Mouse (Mus musculus) bone marrow macrophage, adult 2 months (primary cell): ENCODE data around the gene Tnfsf11. TPM values are rescaled to one million over a fixed set of nuclear protein-coding genes. Genes with fewer than 3 reads are reported as not detected.

ENCODE experiments used
- H3K27ac ChIP-seq: 2 replicates; pipeline ENCODE4 v1.5.1; 2012; ENCODE audit warnings: low read depth, low read length; ENCODE audit not compliant: insufficient read depth
- H3K4me1 ChIP-seq: 2 replicates; pipeline ENCODE4 v1.6.1; 2012; ENCODE audit warnings: low read length; ENCODE audit not compliant: control insufficient read depth, insufficient read depth
- H3K4me3 ChIP-seq: 2 replicates; pipeline ENCODE4 v1.5.1; 2012; ENCODE audit warnings: mild to moderate bottlenecking, low read length, moderate library complexity; ENCODE audit not compliant: insufficient read depth
- CTCF ChIP-seq: IDR thresholded peaks from 2 replicates; pipeline ENCODE4 v1.5.1; 2012; ENCODE audit warnings: low read depth, mild to moderate bottlenecking, low read length, moderate library complexity
- POLR2A ChIP-seq: IDR thresholded peaks from 2 replicates; pipeline ENCODE4 v1.6.1; 2012; ENCODE audit warnings: mild to moderate bottlenecking, low read depth, low read length, borderline replicate concordance
- polyA plus RNA-seq: library from polyadenylated mRNA; stranded (reverse); fragments of >200 nt; gene quantifications from 2 replicates; pipeline ENCODE4 v1.2.4, GENCODE M21; 2012; ENCODE audit not compliant: missing spikeins, insufficient read depth, insufficient read length

Tnfsf11 gene
- polyA plus RNA-seq, 1 experiment = not detected

- TF ChIP-seq CTCF = no peak
- TF ChIP-seq POLR2A = no peak
- Histone ChIP-seq H3K4me1 (no peaks in the 10 kb centered on the region), H3K27ac (no peak overlapping the region), H3K4me3 (no peak overlapping the region)
These were observed 22.1 kb upstream of the Tnfsf11 start for GRCm38 (mm10) chr14:78329765-78330451.

- H3K27ac ChIP-seq = no peak overlapping the region
- TF ChIP-seq CTCF (no peak), POLR2A (no peak)
These were observed 15.5 kb upstream of the Tnfsf11 start for GRCm38 (mm10) chr14:78323356-78323755.

GRCm38 (mm10) chr14:78322916-78323315 is 15.1 kb upstream of the Tnfsf11 start:
- no peak for TF ChIP-seq CTCF
- TF ChIP-seq POLR2A = no peak
- H3K4me3 ChIP-seq = no peak overlapping the region
- no peak overlapping the region for H3K27ac ChIP-seq
- no peaks in the 10 kb centered on the region for H3K4me1 ChIP-seq

More at GRCm38 (mm10) chr14:78323356-78323755, 15.5 kb upstream of the Tnfsf11 start:
- Histone ChIP-seq H3K4me3 (no peak overlapping the region), H3K4me1 (no peaks in the 10 kb centered on the region)

GRCm38 (mm10) chr14:78320248-78320647 is 12.4 kb upstream of the Tnfsf11 start:
- no peak overlapping the region for H3K4me3 ChIP-seq
- TF ChIP-seq CTCF = no peak
- H3K27ac ChIP-seq = no peak overlapping the region
- no peaks in the 10 kb centered on the region for H3K4me1 ChIP-seq

- no peak overlapping the region for H3K27ac ChIP-seq
- TF ChIP-seq POLR2A (no peak), CTCF (no peak)
- no peaks in the 10 kb centered on the region for H3K4me1 ChIP-seq
- H3K4me3 ChIP-seq = no peak overlapping the region
These were observed 11.7 kb upstream of the Tnfsf11 start for GRCm38 (mm10) chr14:78319580-78319979.

GRCm38 (mm10) chr14:78319000-78319399 is 11.2 kb upstream of the Tnfsf11 start:
- H3K4me1 ChIP-seq = no peaks in the 10 kb centered on the region
- no peak overlapping the region for H3K4me3 ChIP-seq
- TF ChIP-seq CTCF (no peak), POLR2A (no peak)
- H3K27ac ChIP-seq = no peak overlapping the region

- Histone ChIP-seq H3K27ac (no peak overlapping the region), H3K4me1 (no peaks in the 10 kb centered on the region), H3K4me3 (no peak overlapping the region)
- TF ChIP-seq POLR2A (no peak), CTCF (no peak)
These were observed 9.8 kb upstream of the Tnfsf11 start for GRCm38 (mm10) chr14:78317623-78318022.

GRCm38 (mm10) chr14:78300914-78301313 is 6.9 kb downstream of the Tnfsf11 start:
- TF ChIP-seq POLR2A (no peak), CTCF (no peak)
- Histone ChIP-seq H3K27ac (no peak overlapping the region), H3K4me1 (no peaks in the 10 kb centered on the region), H3K4me3 (no peak overlapping the region)

GRCm38 (mm10) chr14:78292687-78293086 is 15.2 kb downstream of the Tnfsf11 start:
- TF ChIP-seq CTCF (no peak), POLR2A (no peak)
- Histone ChIP-seq H3K27ac (no peak overlapping the region), H3K4me3 (no peak overlapping the region), H3K4me1 (no peaks in the 10 kb centered on the region)

GRCm38 (mm10) chr14:78289912-78290523 is 17.8 kb downstream of the Tnfsf11 start:
- TF ChIP-seq CTCF (no peak), POLR2A (no peak)
- H3K4me3 ChIP-seq = no peak overlapping the region
- H3K4me1 ChIP-seq = no peaks in the 10 kb centered on the region
- no peak overlapping the region for H3K27ac ChIP-seq
